Mouse (Mus musculus) kidney, adult 2 months (tissue): ENCODE results near the gene Gm6760.

Experiments
- CTCF ChIP-seq: fragments of 200-500 bp; conservative IDR thresholded peaks from 2 replicates; pipeline ENCODE4 v1.5.1; 2011; ENCODE audit warnings: low read depth, mild to moderate bottlenecking, control low read depth, low read length, moderate library complexity, mixed read lengths; ENCODE audit not compliant: insufficient read depth, insufficient read length
- POLR2A ChIP-seq: fragments of 200-500 bp; IDR thresholded peaks from one replicate; pipeline ENCODE4 v1.6.1; 2011; ENCODE audit warnings: low read depth, low read length, control low read depth

GRCm38 (mm10) chrX:64181246-64181645, 29.2 kb upstream of the Gm6760 start:
- TF ChIP-seq CTCF (no peak), POLR2A (no peak)
